Mouse (Mus musculus) stomach, postnatal 0 days (tissue): ENCODE measurements around the gene Tpk1.

Experiments used
- CTCF ChIP-seq: IDR thresholded peaks from 2 replicates; pipeline ENCODE4 v1.5.1; 2016; ENCODE audit warnings: antibody characterized with exemption, low read depth, mild to moderate bottlenecking, moderate library complexity
- EP300 ChIP-seq: optimal IDR thresholded peaks from 2 replicates; pipeline ENCODE3; 2016; ENCODE audit warnings: antibody characterized with exemption

GRCm38 (mm10) chr6:43632871-43633270, 33.2 kb downstream of the Tpk1 start:
- TF ChIP-seq CTCF (no peak), EP300 (no peak)
